Mouse (Mus musculus) right cerebral cortex, adult 18-20 months (tissue): ENCODE measurements around the gene Trcg1.
"Not testable (repeated sequence)": the region's sequence is repeated elsewhere in the genome, so short reads cannot be mapped to it uniquely, and the experiment has no call there.

Experiments
- DNase-seq: peaks from one replicate; pipeline ENCODE4 v3.0.0; 2022; ENCODE audit warnings: mixed read lengths

Trcg1 gene

GRCm38 (mm10) chr9:57236256-57236655, at the start of gene Trcg1:
Gene Trcg1 (plus strand): TSS chr9:57236556.
- DNase-seq, result no peak

- DNase-seq, result no peak
These were observed 39.6 kb upstream of the Trcg1 start for GRCm38 (mm10) chr9:57196708-57197107.

GRCm38 (mm10) chr9:57197414-57197813, 38.9 kb upstream of the Trcg1 start:
- no peak for DNase-seq

- no peak for DNase-seq
These were observed 33.4 kb upstream of the Trcg1 start for GRCm38 (mm10) chr9:57202981-57203380.

DNA sequence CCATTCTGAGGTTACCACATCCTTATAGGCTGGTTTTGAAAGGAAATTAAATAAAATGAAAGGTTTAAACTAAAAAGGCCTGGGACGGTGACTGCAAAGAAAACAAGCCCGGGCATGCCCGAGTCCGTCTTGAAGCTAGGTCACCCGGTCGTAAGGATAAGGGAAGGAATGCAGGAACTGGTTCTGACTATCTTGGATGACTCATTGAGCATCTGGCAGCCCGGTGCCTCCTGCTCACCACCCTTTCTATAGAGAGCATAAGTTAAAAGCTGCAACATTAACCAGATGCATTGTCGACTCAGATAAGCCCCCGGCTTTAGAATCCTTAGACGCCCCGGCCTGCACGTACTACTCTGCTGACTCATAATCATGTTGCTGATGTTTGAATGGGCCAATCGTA, 32.8 kb upstream of the Trcg1 start:
- peak; percentile 2 for DNase-seq

GRCm38 (mm10) chr9:57206896-57207295, 29.5 kb upstream of the Trcg1 start:
- no peak for DNase-seq

- DNase-seq, result peak; percentile 14
These were observed 27.0 kb upstream of the Trcg1 start for GRCm38 (mm10) chr9:57209316-57209715.

- DNase-seq, result no peak
These were observed 23.7 kb upstream of the Trcg1 start for GRCm38 (mm10) chr9:57212448-57213222.

DNA sequence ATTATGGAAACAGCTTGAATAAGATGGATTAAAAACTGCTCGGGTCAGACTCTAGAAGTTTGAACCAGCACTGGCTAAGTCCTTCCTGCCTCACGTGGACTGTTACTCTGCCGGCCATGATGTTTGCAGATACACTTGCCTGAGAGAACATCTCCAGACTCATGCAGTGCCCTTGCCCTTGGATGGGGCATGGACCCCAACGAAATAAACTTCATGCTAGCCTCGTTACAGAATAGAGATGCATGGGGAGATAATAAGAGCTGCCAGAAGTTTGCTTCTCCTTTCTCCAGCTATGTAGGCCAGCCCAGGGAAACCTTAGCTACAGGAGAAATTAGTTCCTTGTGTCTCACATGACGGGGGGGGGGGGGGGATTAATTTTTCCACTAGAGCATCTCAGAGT, 21.9 kb upstream of the Trcg1 start:
- no peak for DNase-seq

DNA sequence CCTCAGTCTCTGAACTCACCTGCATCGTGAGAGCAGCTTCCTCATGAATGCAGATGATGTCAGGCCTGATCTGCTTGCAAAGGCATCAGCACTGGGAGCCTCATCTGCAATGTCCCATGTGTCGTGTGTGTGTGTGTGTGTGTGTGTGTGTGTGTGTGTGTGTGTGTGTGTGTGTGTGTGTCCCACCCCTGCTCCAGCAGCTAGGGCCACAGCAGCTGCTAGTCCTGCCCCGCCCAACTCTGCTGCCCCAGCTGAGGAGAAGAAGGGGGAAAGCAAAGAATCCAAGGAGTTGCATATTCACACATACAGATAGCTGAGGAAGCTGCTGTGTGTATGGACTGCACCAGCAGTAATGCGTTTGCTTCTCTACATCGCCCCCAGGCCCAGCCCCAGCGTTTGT, 19.1 kb upstream of the Trcg1 start:
- no peak for DNase-seq

DNA sequence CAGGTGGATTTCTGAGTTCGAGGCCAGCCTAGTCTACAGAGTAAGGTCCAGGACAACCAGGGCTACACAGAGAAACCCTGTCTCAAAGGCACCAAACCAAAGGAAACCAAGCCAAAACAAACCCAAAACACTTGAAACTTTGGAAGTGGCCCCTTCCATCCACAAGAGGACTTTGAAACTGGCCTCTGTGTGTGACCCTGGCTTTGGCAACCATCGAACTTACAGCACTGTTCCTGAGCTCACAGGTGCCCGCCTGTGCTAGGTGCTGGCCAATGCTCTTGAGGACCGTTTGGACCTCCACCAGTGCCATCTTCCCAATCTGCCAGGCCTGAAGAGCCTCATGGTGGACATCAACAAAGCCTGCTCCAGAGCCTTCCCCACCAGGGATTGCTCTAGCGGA, 17.6 kb upstream of the Trcg1 start:
- DNase-seq, result no peak

DNA sequence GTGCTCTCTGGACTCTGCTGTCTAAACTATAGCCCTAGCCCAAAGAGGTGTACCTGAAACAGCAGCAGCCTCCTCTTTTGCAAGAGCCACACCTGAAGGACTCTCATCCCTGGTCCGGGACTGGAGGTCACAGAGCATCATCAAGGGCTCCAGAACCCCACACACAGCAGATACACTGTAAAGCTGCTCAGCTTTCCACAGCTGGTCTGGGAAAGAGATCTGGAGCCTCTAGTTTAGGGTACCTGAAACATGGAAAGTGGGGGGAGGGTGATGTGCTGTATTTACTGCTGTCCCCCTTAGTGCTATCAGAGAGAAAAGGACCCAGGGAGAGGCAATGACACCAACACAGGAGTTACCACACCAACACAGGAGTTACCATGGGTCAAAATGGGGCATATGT, 16.8 kb upstream of the Trcg1 start:
- no peak for DNase-seq

GRCm38 (mm10) chr9:57220356-57220755, 16.0 kb upstream of the Trcg1 start:
- DNase-seq, result peak; percentile 37

DNA sequence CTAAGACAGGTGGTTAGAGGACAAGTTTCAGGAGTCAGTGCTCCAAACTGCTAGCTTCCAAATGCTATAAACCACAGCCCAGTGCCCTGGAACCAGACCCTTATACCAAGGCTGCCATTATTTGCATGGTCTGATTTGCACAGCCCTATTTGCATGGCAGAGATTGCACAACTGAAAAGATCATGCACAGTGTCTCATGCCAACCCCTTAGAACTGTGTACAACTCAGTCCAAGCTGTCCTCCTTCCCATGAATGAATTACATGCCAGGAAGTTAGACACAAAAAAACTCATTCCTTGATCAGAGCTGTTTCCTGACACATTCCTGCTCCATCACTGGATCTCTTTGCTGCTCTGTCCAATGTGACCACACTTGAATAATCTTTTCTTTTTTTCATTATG, 13.0 kb upstream of the Trcg1 start:
- no peak for DNase-seq

DNA sequence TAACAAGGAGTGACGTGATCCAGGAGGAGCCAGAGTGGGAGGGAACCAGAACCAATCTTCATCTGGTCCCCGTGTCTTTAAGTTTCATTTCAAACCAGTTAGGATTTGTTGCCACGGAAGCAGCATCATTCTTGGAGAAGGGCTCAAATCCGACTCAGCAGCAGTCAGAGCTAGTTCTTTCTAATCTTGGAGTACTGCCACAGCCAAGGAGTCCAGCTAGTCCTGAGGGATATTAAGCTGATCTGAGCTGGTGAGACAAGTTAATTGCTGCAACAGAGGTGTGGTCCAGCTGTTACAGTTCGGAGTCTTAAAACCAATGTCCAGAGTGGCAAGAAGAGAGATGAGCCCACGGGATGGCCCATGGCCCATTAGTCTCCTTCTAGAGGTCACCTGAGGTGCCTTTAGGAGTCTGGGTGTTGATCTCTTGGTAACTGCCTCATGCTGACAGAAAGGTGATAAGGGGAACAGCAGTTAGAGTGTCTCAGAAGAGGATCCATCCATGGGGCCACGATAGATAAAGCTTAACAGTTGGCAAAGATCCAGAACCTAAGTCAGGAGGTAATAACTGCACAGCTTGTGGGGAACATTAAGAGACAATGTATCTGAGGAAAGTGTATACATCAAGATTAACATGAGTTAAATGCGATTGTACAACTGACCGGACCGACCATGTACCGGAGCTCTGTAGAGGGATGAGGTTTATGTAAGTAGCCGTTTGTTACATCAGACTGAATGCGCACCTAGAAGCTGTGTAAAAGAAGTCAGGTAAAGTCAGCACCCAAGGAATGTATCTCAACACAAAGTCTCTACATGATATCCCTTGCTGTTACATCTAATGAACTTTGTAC, 10.4 kb upstream of the Trcg1 start:
- no peak for DNase-seq

GRCm38 (mm10) chr9:57226628-57227122, 9.7 kb upstream of the Trcg1 start:
- not testable (repeated sequence) for DNase-seq

- DNase-seq, result no peak
These were observed 9.2 kb upstream of the Trcg1 start for GRCm38 (mm10) chr9:57227203-57227602.

- no peak for DNase-seq
These were observed 8.2 kb upstream of the Trcg1 start for GRCm38 (mm10) chr9:57228186-57228585.

- no peak for DNase-seq
These were observed 6.6 kb upstream of the Trcg1 start for GRCm38 (mm10) chr9:57229726-57230125.

GRCm38 (mm10) chr9:57230146-57230783, 6.1 kb upstream of the Trcg1 start:
- no peak for DNase-seq

DNA sequence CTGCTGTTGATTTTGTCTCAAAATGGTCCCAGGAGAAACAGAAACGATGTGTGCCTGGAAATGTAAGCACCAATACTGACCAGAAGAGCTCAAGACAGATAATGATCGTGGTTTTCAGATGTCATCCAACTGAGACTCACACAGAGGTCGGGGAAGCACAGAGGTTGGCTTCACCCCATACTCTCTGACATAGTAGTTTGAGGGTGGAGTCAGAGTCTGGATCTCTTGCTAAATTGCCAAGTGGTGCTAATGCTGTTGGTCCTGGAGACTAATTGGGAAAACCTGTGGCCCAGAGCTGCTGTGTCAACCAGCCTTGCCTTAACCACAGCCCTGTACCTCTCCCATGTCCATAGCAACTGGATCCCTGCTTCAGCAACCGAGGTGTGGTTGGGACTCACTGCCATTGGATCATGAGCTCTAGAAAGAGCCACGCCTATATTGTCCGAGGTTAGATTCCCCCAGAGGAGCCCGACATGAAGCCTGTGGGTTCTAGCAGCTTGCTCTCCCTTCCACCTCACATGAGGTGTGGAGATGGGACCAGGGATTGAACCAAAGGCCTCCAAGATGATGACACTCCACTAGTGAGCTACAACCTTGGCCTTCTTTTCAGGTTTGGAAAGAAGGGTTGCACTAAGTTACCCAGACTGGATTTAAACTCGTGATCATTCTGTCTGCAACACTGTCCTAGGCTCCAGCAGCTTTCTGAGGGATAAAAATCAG, 4.7 kb upstream of the Trcg1 start:
- DNase-seq, result no peak

DNA sequence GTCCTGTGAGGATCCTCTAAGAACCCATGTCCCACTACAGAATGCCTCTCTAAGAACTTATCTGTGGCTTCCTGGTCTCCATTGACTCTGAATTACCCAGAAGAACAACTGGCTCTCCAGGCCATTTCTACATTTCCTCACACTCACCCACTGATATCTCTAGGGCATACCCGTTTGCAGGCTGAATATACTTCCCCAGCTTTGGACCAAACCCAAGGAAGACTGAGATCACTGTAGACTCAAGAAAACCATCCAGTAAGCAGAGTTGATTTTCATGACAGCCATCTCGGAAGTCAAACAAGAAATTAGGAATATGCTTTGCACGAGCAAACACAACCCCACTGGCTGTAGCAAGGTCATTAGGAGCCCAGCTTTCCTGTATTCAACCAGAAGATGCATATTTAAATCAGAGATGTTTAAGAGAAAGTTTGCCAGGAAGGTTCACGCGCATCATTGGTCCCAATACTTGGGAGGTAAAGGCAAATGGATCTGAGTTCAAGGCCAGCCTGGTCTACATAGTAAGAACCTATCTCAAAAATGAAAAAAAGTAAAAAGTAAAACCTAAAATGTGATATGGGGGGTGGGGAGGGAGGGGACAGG, 3.9 kb upstream of the Trcg1 start:
- DNase-seq, result no peak
